Mouse (Mus musculus) kidney, adult 2 months (tissue): Measurements from ENCODE around the gene 1700023F06Rik.

Experiments
- CTCF ChIP-seq: fragments of 200-500 bp; conservative IDR thresholded peaks from 2 replicates; pipeline ENCODE4 v1.5.1; 2011; ENCODE audit warnings: low read depth, mild to moderate bottlenecking, control low read depth, low read length, moderate library complexity, mixed read lengths; ENCODE audit not compliant: insufficient read depth, insufficient read length
- POLR2A ChIP-seq: fragments of 200-500 bp; IDR thresholded peaks from one replicate; pipeline ENCODE4 v1.6.1; 2011; ENCODE audit warnings: low read depth, low read length, control low read depth

DNA sequence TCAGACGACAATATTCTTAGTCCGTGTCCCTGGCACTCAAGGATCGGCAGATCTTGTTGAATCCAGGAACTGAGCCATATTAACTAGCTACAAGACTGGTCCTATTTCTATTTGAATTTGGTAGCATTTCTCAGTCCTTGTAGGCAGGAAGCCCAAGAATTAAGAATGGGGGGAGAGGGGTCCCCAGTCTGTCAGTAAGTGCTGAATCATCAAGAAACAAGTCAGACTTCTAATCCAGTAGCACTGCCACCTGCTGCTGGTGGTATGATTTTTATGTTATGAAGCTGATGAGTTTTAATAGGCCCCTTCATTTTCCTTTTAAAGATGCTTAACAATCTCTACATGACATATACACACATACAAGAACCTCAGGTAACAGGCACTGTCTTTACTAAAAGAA lies 42.0 kb upstream of the 1700023F06Rik start:
- TF ChIP-seq POLR2A (no peak), CTCF (no peak)
